In genomic region chr16:41633898-41634297, GRCm38 (mm10) we compare ENCODE assay signal across 20 mouse cellular contexts.
DNase-seq lines count a peak whose midpoint lies in the region; ATAC-seq and TF ChIP-seq lines count a peak whose summit lies in the region.
"Had no signal": no experiment of that assay in that cellular context is flagged by ENCODE, and none has a peak within 500 bp of the region (broad histone marks: within the 10 kb centered on the region; RNA-seq: fewer than 3 reads in every experiment).

No protein-coding gene starts in this region.

- no peak overlapping the region for H3K4me3 ChIP-seq in forebrain, embryonic 13.5 days
- H3K4me3 ChIP-seq in forebrain, embryonic 15.5 days = no peak overlapping the region
- no peak overlapping the region for H3K4me3 ChIP-seq in ES-Bruce4 (ENCODE audit: low read depth, low read length)
- H3K4me3 ChIP-seq in ES-E14 (ENCODE audit: insufficient read depth in 1 of 2, low read depth in 1 of 2, low read length in 2 of 2, poor library complexity in 1 of 2, severe bottlenecking in 1 of 2) = no peak overlapping the region
- H3K4me3 ChIP-seq: embryonic facial prominence, embryonic 10.5 days; heart, adult 2 months; heart, embryonic 15.5 days had no signal

- H3K4me1 ChIP-seq in forebrain, embryonic 13.5 days = peaks cover 13% of the 10 kb centered on the region; the same call in 1 of the 2 replicates
- peaks cover 5% of the 10 kb centered on the region; the same call in 1 of the 2 replicates for H3K4me1 ChIP-seq in forebrain, embryonic 15.5 days
- H3K4me1 ChIP-seq in ES-Bruce4 (ENCODE audit: control insufficient read depth, insufficient read depth, low read length) = peaks cover 4% of the 10 kb centered on the region
- H3K4me1 ChIP-seq in ES-E14 (ENCODE audit: control insufficient read depth in 2 of 2, insufficient read depth in 2 of 2, low read length in 2 of 2, poor library complexity in 1 of 2) = peaks cover 3 to 5% of the 10 kb centered on the region in 2 experiments; a peak in 1 of 4 replicates
- H3K4me1 ChIP-seq: heart, embryonic 15.5 days had no signal

- no peak overlapping the region for H3K27ac ChIP-seq in forebrain, embryonic 13.5 days
- no peak overlapping the region for H3K27ac ChIP-seq in forebrain, embryonic 15.5 days (replicated peaks)
- H3K27ac ChIP-seq in ES-Bruce4 (ENCODE audit: insufficient read depth, low read length) (no peak overlapping the region), ES-E14 (ENCODE audit: insufficient read depth, low read depth, low read length, poor library complexity, severe bottlenecking) (no peak overlapping the region; the same call in 1 of the 2 replicates)
- H3K27ac ChIP-seq: embryonic facial prominence, embryonic 10.5 days; heart, adult 2 months; heart, embryonic 15.5 days; hindbrain, embryonic 14.5 days had no signal

- peak; percentile 33 for DNase-seq in ES-E14 (ENCODE audit: low read depth, low spot score)
- DNase-seq in brain, embryonic 14.5 days (ENCODE audit: low read depth) = peak; percentile 51
- no peak for DNase-seq in right cerebral cortex, adult 18-20 months
- no peak for DNase-seq in kidney, postnatal 4 days
- DNase-seq: adrenal gland, postnatal 10 days; cerebellum, adult 18-20 months; cerebellum, adult 9-11 months; gastrocnemius, postnatal 14 days; heart, adult 2 months; heart, postnatal 14 days; kidney, adult 2 months had no signal

- 16% methylated on average over 2 of the region's 2 CpGs for WGBS in forebrain, embryonic 13.5 days
- WGBS in forebrain, embryonic 15.5 days = 13% methylated on average over 2 of the region's 2 CpGs

- H3K36me3 ChIP-seq in forebrain, embryonic 13.5 days (ENCODE audit: poor library complexity, severe bottlenecking) = no peaks in the 10 kb centered on the region
- no peaks in the 10 kb centered on the region for H3K36me3 ChIP-seq in forebrain, embryonic 15.5 days
- H3K36me3 ChIP-seq in ES-Bruce4 (ENCODE audit: control insufficient read depth, insufficient read depth, low read length, poor library complexity, severe bottlenecking) (no peaks in the 10 kb centered on the region), ES-E14 (ENCODE audit: control insufficient read depth, insufficient read depth, low read length, poor library complexity, severe bottlenecking) (no peaks in the 10 kb centered on the region)
- H3K36me3 ChIP-seq: embryonic facial prominence, embryonic 10.5 days; heart, embryonic 15.5 days had no signal

- 0 out of 2 replicates have a peak, but pooled peaks cover 4% of the 10 kb centered on the region for H3K9me3 ChIP-seq in forebrain, embryonic 13.5 days (replicated peaks)
- no peaks in the 10 kb centered on the region for H3K9me3 ChIP-seq in forebrain, embryonic 15.5 days
- H3K9me3 ChIP-seq in ES-Bruce4 (replicated peaks; ENCODE audit: control insufficient read depth, insufficient read depth, low read length, poor library complexity, severe bottlenecking) (no peaks in the 10 kb centered on the region), ES-E14 (ENCODE audit: control insufficient read depth, insufficient read depth, low read depth, low read length) (no peaks in the 10 kb centered on the region)
- H3K9me3 ChIP-seq: embryonic facial prominence, embryonic 10.5 days; heart, embryonic 15.5 days had no signal

- TF ChIP-seq POLR2A in ES-Bruce4 (IDR thresholded peaks at IDR 0.05; ENCODE audit: insufficient read depth, low read length) = no peak
- TF ChIP-seq POLR2A in brain, embryonic 14.5 days (IDR thresholded peaks at IDR 0.05; ENCODE audit: borderline replicate concordance, extremely low read depth, insufficient read depth, insufficient read length, poor library complexity, severe bottlenecking) = no peak

- H3K27me3 ChIP-seq in forebrain, embryonic 13.5 days = no peaks in the 10 kb centered on the region
- no peaks in the 10 kb centered on the region for H3K27me3 ChIP-seq in forebrain, embryonic 15.5 days
- no peaks in the 10 kb centered on the region for H3K27me3 ChIP-seq in ES-Bruce4 (ENCODE audit: control insufficient read depth, insufficient read depth, low read length, poor library complexity, severe bottlenecking)
- H3K27me3 ChIP-seq: CH12.LX; heart, embryonic 15.5 days had no signal

- H3K9ac ChIP-seq in forebrain, embryonic 13.5 days = no peak overlapping the region
- H3K9ac ChIP-seq in forebrain, embryonic 15.5 days (replicated peaks) = no peak overlapping the region
- H3K9ac ChIP-seq in ES-Bruce4 (ENCODE audit: low read depth, poor library complexity, severe bottlenecking) (no peak overlapping the region), ES-E14 (ENCODE audit: insufficient read depth, low read depth, low read length, poor library complexity, severe bottlenecking) (no peak overlapping the region)
- H3K9ac ChIP-seq: heart, embryonic 15.5 days; hindbrain, embryonic 14.5 days had no signal

- peak; percentile 48; the same call in 1 of the 2 replicates for ATAC-seq in forebrain, embryonic 13.5 days
- ATAC-seq in forebrain, embryonic 15.5 days (replicated peaks) = no peak
- ATAC-seq: intestine, embryonic 16.5 days had no signal

- no peak for TF ChIP-seq CTCF in ES-Bruce4 (IDR thresholded peaks at IDR 0.05; ENCODE audit: low read depth, low read length)
- TF ChIP-seq CTCF in brain, embryonic 14.5 days (IDR thresholded peaks at IDR 0.05; ENCODE audit: borderline replicate concordance, extremely low read depth, insufficient read depth, insufficient read length) = no peak

- no peak overlapping the region for H3K4me2 ChIP-seq in forebrain, embryonic 13.5 days
- H3K4me2 ChIP-seq in forebrain, embryonic 15.5 days (replicated peaks) = no peak overlapping the region
- H3K4me2 ChIP-seq: heart, embryonic 11.5 days; heart, embryonic 15.5 days; hindbrain, embryonic 14.5 days had no signal

- in situ Hi-C loops in ES-E14 (cut with MboI; ENCODE audit: low sequenced_read_pairs in 2 of 2, unreplicated experiment in 2 of 2) = no loop called here

- peak; percentile 47; the same call in 1 of the 2 replicates for TF ChIP-seq EP300 in ES-Bruce4 (IDR thresholded peaks at IDR 0.05; ENCODE audit: insufficient read depth, low read depth, low read length)

TF ChIP-seq in ES-E14, 5 proteins besides CTCF, POLR2A, EP300 and RAD21:
- TF ChIP-seq HCFC1 (IDR thresholded peaks at IDR 0.05; ENCODE audit: borderline replicate concordance, insufficient read depth, low read length) = no peak
- TF ChIP-seq ZC3H11A (IDR thresholded peaks at IDR 0.05; ENCODE audit: borderline replicate concordance, low read depth, low read length) = no peak
- TF ChIP-seq ZNF384 (IDR thresholded peaks at IDR 0.05; ENCODE audit: low read depth, low read length) = no peak
- no peak for TF ChIP-seq MAFK (IDR thresholded peaks at IDR 0.05; ENCODE audit: insufficient read depth, low read depth, low read length)

Comparison
In these comparisons a context has a peak if more than half of its experiments do, and no peak if none do; other contexts are left out.
1. DNase-seq: peak in ES-E14 (single experiment) and brain, embryonic 14.5 days (single experiment); none in right cerebral cortex, adult 18-20 months (single experiment) and kidney, postnatal 4 days (0 of 2).